Mouse (Mus musculus) liver, embryonic 14.5 days (tissue): ENCODE data around the gene Vsnl1.

Experiments
- CTCF ChIP-seq: IDR thresholded peaks from 2 replicates; pipeline ENCODE4 v1.5.1; 2016; ENCODE audit warnings: antibody characterized with exemption, low read depth, control low read depth
- EP300 ChIP-seq: IDR thresholded peaks from 2 replicates; pipeline ENCODE4 v1.6.1; 2016; ENCODE audit warnings: antibody characterized with exemption, low read depth

GRCm38 (mm10) chr12:11281584-11281983 is 154.8 kb downstream of the Vsnl1 start:
- no peak for TF ChIP-seq CTCF
- TF ChIP-seq EP300 = no peak
